Mouse (Mus musculus): ENCODE measurements around the gene Actr8. TPM values are rescaled to one million over a fixed set of nuclear protein-coding genes. Genes with fewer than 3 reads are reported as not detected.

Gene Actr8
- polyA plus RNA-seq, 1 experiment from 2014 or later = 20.1 TPM

GRCm38 (mm10) chr14:30022471-30022870 is 44.3 kb downstream of the Actr8 start:
- Histone ChIP-seq H3K36me3 (ENCODE audit: control insufficient read depth, insufficient read depth) (no peaks in the 10 kb centered on the region), H3K27ac (ENCODE audit: low read depth, low read length) (no peak overlapping the region), H3K27me3 (replicated peaks; ENCODE audit: control insufficient read depth, insufficient read depth, low read length) (no peaks in the 10 kb centered on the region), H3K4me3 (ENCODE audit: low read depth, low read length) (no peak overlapping the region), H3K4me1 (replicated peaks; ENCODE audit: control insufficient read depth, insufficient read depth, low read length) (no peaks in the 10 kb centered on the region; the same call in 1 of the 2 replicates), H3K9ac (ENCODE audit: low read depth, low read length) (no peak overlapping the region), H3K4me2 (replicated peaks; ENCODE audit: low read depth) (no peak overlapping the region), H3K9me3 (ENCODE audit: control insufficient read depth) (no peaks in the 10 kb centered on the region)
- no peak for ATAC-seq
- TF ChIP-seq CTCF (IDR thresholded peaks at IDR 0.05; ENCODE audit: low read depth) = no peak
- WGBS = 91% methylated on average over 6 of the region's 6 CpGs

- H3K9me3 ChIP-seq (ENCODE audit: control insufficient read depth) = no peaks in the 10 kb centered on the region
- TF ChIP-seq CTCF (IDR thresholded peaks at IDR 0.05; ENCODE audit: low read depth) = no peak
- no peaks in the 10 kb centered on the region for H3K36me3 ChIP-seq (ENCODE audit: control insufficient read depth, insufficient read depth)
- no peak overlapping the region for H3K27ac ChIP-seq (ENCODE audit: low read depth, low read length)
- no peak overlapping the region for H3K4me3 ChIP-seq (ENCODE audit: low read depth, low read length)
- H3K9ac ChIP-seq (ENCODE audit: low read depth, low read length) = no peak overlapping the region
- H3K27me3 ChIP-seq (replicated peaks; ENCODE audit: control insufficient read depth, insufficient read depth, low read length) = no peaks in the 10 kb centered on the region
- H3K4me1 ChIP-seq (replicated peaks; ENCODE audit: control insufficient read depth, insufficient read depth, low read length) = no peaks in the 10 kb centered on the region
- WGBS = 19% methylated on average over 7 of the region's 7 CpGs
- H3K4me2 ChIP-seq (replicated peaks; ENCODE audit: low read depth) = no peak overlapping the region
- ATAC-seq = no peak
Observed at GRCm38 (mm10) chr14:30024387-30024786, 46.2 kb downstream of the Actr8 start.

- no peaks in the 10 kb centered on the region for H3K4me1 ChIP-seq (replicated peaks; ENCODE audit: control insufficient read depth, insufficient read depth, low read length)
- WGBS = 52% methylated on average over 2 of the region's 2 CpGs
- no peaks in the 10 kb centered on the region for H3K9me3 ChIP-seq (ENCODE audit: control insufficient read depth)
- no peaks in the 10 kb centered on the region for H3K36me3 ChIP-seq (ENCODE audit: control insufficient read depth, insufficient read depth)
- no peak overlapping the region for H3K27ac ChIP-seq (ENCODE audit: low read depth, low read length)
- no peak overlapping the region for H3K4me2 ChIP-seq (replicated peaks; ENCODE audit: low read depth)
- no peak for ATAC-seq
- no peaks in the 10 kb centered on the region for H3K27me3 ChIP-seq (replicated peaks; ENCODE audit: control insufficient read depth, insufficient read depth, low read length)
- no peak overlapping the region for H3K4me3 ChIP-seq (ENCODE audit: low read depth, low read length)
- H3K9ac ChIP-seq (ENCODE audit: low read depth, low read length) = no peak overlapping the region
- TF ChIP-seq CTCF (IDR thresholded peaks at IDR 0.05; ENCODE audit: low read depth) = peak; percentile 63
Observed at GRCm38 (mm10) chr14:30027378-30027777, 49.2 kb downstream of the Actr8 start.

- ATAC-seq = no peak
- Histone ChIP-seq H3K9ac (ENCODE audit: low read depth, low read length) (no peak overlapping the region), H3K27ac (ENCODE audit: low read depth, low read length) (no peak overlapping the region), H3K36me3 (ENCODE audit: control insufficient read depth, insufficient read depth) (peaks cover 15% of the 10 kb centered on the region; the same call in 1 of the 2 replicates), H3K4me3 (ENCODE audit: low read depth, low read length) (no peak overlapping the region), H3K4me1 (replicated peaks; ENCODE audit: control insufficient read depth, insufficient read depth, low read length) (no peaks in the 10 kb centered on the region), H3K27me3 (replicated peaks; ENCODE audit: control insufficient read depth, insufficient read depth, low read length) (no peaks in the 10 kb centered on the region), H3K4me2 (replicated peaks; ENCODE audit: low read depth) (no peak overlapping the region), H3K9me3 (ENCODE audit: control insufficient read depth) (no peaks in the 10 kb centered on the region)
- 75% methylated on average over 8 of the region's 8 CpGs for WGBS
- no peak for TF ChIP-seq CTCF (IDR thresholded peaks at IDR 0.05; ENCODE audit: low read depth)
Observed at GRCm38 (mm10) chr14:30033405-30033804, 55.3 kb downstream of the Actr8 start.

- H3K4me3 ChIP-seq (ENCODE audit: low read depth, low read length) = no peak overlapping the region
- no peak for TF ChIP-seq CTCF (IDR thresholded peaks at IDR 0.05; ENCODE audit: low read depth)
- H3K4me2 ChIP-seq (replicated peaks; ENCODE audit: low read depth) = no peak overlapping the region
- no peaks in the 10 kb centered on the region for H3K9me3 ChIP-seq (ENCODE audit: control insufficient read depth)
- no peaks in the 10 kb centered on the region for H3K27me3 ChIP-seq (replicated peaks; ENCODE audit: control insufficient read depth, insufficient read depth, low read length)
- H3K27ac ChIP-seq (ENCODE audit: low read depth, low read length) = no peak overlapping the region
- no peaks in the 10 kb centered on the region for H3K4me1 ChIP-seq (replicated peaks; ENCODE audit: control insufficient read depth, insufficient read depth, low read length)
- WGBS = 92% methylated on average over 18 of the region's 18 CpGs
- ATAC-seq = no peak
- H3K9ac ChIP-seq (ENCODE audit: low read depth, low read length) = no peak overlapping the region
- peaks cover 15% of the 10 kb centered on the region; the same call in 1 of the 2 replicates for H3K36me3 ChIP-seq (ENCODE audit: control insufficient read depth, insufficient read depth)
Observed at GRCm38 (mm10) chr14:30038431-30038830, 60.3 kb downstream of the Actr8 start.

GRCm38 (mm10) chr14:30039413-30039812 is 61.3 kb downstream of the Actr8 start:
- H3K4me2 ChIP-seq (replicated peaks; ENCODE audit: low read depth) = no peak overlapping the region
- no peaks in the 10 kb centered on the region for H3K27me3 ChIP-seq (replicated peaks; ENCODE audit: control insufficient read depth, insufficient read depth, low read length)
- H3K9me3 ChIP-seq (ENCODE audit: control insufficient read depth) = no peaks in the 10 kb centered on the region
- no peak for TF ChIP-seq CTCF (IDR thresholded peaks at IDR 0.05; ENCODE audit: low read depth)
- H3K4me1 ChIP-seq (replicated peaks; ENCODE audit: control insufficient read depth, insufficient read depth, low read length) = no peaks in the 10 kb centered on the region
- no peak overlapping the region for H3K4me3 ChIP-seq (ENCODE audit: low read depth, low read length)
- WGBS = 47% methylated on average over 4 of the region's 4 CpGs
- H3K9ac ChIP-seq (ENCODE audit: low read depth, low read length) = no peak overlapping the region
- ATAC-seq = no peak
- peaks cover 15% of the 10 kb centered on the region; the same call in 1 of the 2 replicates for H3K36me3 ChIP-seq (ENCODE audit: control insufficient read depth, insufficient read depth)
- H3K27ac ChIP-seq (ENCODE audit: low read depth, low read length) = no peak overlapping the region

GRCm38 (mm10) chr14:30041836-30042235 is 63.7 kb downstream of the Actr8 start:
- no peaks in the 10 kb centered on the region for H3K27me3 ChIP-seq (replicated peaks; ENCODE audit: control insufficient read depth, insufficient read depth, low read length)

More at GRCm38 (mm10) chr14:30041836-30042235, 63.7 kb downstream of the Actr8 start:
- no peaks in the 10 kb centered on the region for H3K9me3 ChIP-seq (ENCODE audit: control insufficient read depth)
- H3K9ac ChIP-seq (ENCODE audit: low read depth, low read length) = no peak overlapping the region
- H3K4me3 ChIP-seq (ENCODE audit: low read depth, low read length) = no peak overlapping the region
- no peak overlapping the region for H3K27ac ChIP-seq (ENCODE audit: low read depth, low read length)
- H3K36me3 ChIP-seq (ENCODE audit: control insufficient read depth, insufficient read depth) = no peaks in the 10 kb centered on the region; the same call in 1 of the 2 replicates
- no peak overlapping the region for H3K4me2 ChIP-seq (replicated peaks; ENCODE audit: low read depth)
- 74% methylated on average over 9 of the region's 9 CpGs for WGBS
- ATAC-seq = peak; percentile 36; the same call in 1 of the 2 replicates
- H3K4me1 ChIP-seq (replicated peaks; ENCODE audit: control insufficient read depth, insufficient read depth, low read length) = no peaks in the 10 kb centered on the region
- 0 out of 2 replicates have a peak, but pooled peaks have one; percentile 25 for TF ChIP-seq CTCF (IDR thresholded peaks at IDR 0.05; ENCODE audit: low read depth)
